Mouse (Mus musculus): Measurements from ENCODE around the gene Ttc36.
"Not testable (repeated sequence)": the region's sequence is repeated elsewhere in the genome, so short reads cannot be mapped to it uniquely, and the experiment has no call there.

The Ttc36 gene

DNA sequence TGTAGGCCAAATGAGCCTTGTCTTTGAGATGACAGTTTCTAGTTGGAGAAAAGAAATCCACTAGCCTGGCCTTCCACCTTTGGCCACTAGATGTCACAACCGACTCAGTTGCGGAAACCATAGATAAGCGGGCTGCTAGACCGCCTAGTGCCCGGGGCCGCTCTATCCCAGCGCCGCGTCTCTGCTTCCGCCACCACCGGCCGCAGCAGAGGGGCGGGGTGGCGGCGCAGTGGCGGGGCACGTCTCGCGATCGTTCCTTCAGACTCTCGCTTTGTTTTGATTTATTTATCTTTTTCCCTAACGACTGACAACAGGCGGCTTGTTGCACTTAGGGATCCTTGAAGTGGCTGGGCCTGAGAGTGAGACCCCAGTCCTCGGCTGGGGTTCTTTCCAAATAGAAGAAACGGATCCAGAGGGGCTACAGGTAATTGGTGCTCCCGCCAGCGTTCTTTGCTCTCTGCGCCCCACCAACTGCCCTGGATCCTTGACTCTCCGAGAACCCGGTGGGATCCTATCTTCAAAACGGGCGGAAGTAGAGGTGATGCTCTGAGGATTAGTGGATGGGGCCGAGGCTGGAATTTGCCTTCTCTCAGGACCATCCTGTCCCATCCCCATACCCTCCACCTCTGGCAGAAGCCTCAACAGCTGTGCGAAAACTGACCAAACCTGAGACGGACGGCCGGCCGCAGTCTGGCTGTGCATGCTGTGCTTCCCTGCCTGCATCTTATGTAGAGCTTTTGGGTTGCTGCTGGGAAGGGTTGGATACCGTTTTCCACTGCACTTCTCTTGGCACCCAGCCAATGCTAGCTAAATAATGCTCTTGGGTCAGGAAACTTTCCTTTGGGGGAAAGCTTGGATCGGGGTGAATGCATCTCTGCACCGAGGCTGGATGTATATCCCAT lies 29.9 kb downstream of the Ttc36 start:
- in situ Hi-C loops (cut with MboI, MseI) = no loop called here

- in situ Hi-C loops (cut with MboI, MseI) = no loop called here
These were observed 30.5 kb downstream of the Ttc36 start for GRCm38 (mm10) chr9:44772392-44772749.

- in situ Hi-C loops (cut with MboI, MseI) = no loop called here
These were observed 31.5 kb downstream of the Ttc36 start for GRCm38 (mm10) chr9:44771376-44771775.

GRCm38 (mm10) chr9:44768029-44768394 lies 34.9 kb downstream of the Ttc36 start:
- in situ Hi-C loops (cut with MboI, MseI) = not testable (repeated sequence)

- in situ Hi-C loops (cut with MboI, MseI) = no loop called here
These were observed 35.5 kb downstream of the Ttc36 start, which contains the start of the genes Arcn1 and Ift46 for GRCm38 (mm10) chr9:44767101-44768028. TSS of gene Arcn1 (minus strand) at chr9:44767845. TSS of gene Ift46 (plus strand) at chr9:44767908.

DNA sequence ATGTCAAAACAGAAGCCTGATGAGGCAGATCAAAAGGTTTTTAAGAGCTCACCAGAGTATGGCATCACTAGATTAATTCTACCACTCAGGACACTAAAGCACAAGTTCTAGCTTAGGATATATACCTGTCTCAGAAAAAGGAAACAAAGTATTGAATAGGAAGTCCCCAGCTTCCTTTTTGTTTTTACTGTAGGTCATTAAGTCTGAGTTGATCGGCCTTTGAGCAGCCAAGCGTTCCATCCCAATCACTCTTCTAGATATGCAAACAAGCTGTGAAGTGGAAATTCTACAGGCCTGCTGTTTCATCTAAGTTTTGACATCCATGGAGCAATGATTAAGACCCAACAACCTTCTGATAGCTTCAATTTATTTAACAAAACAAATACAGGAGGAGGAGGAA lies 42.0 kb downstream of the Ttc36 start:
- in situ Hi-C loops (cut with MboI, MseI) = no loop called here
